Mouse (Mus musculus): ENCODE measurements around the gene Srf. TPM values are rescaled to one million over a fixed set of nuclear protein-coding genes. Genes with fewer than 3 reads are reported as not detected.

Gene Srf
- polyA plus RNA-seq, 1 experiment from 2014 or later: 2.5 TPM

- Histone ChIP-seq H3K27me3 (replicated peaks) (no peaks in the 10 kb centered on the region), H3K9ac (replicated peaks) (no peak overlapping the region), H3K4me1 (no peaks in the 10 kb centered on the region), H3K4me3 (replicated peaks) (no peak overlapping the region), H3K9me3 (replicated peaks) (no peaks in the 10 kb centered on the region), H3K36me3 (peaks cover 32% of the 10 kb centered on the region), H3K4me2 (no peak overlapping the region), H3K27ac (replicated peaks) (no peak overlapping the region)
- 53% methylated on average over 11 of the region's 11 CpGs for WGBS
- ATAC-seq (ENCODE audit: low FRiP score): no peak
Measured at GRCm38 (mm10) chr17:46511059-46511710, 44.8 kb downstream of the Srf start.

DNA sequence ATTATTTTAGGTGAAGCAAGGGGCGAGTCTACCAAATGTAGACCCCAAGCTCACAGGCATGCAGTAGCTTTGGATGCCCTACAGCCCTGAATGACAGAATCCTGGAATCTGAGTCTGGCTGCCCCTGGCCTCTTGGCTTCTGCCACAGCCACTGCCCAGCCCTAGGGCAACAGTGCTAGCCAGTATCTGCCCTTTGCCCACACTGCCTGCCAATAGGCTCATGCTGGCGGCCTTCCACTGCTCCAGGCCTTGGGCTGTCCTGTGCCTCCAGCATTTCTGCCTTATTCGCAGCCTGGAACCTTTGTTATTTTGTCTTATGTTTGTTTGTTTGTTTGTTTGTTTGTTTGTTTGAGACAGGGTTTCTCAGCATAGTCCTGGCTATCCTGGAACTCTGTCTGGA lies 50.4 kb downstream of the Srf start:
- no peaks in the 10 kb centered on the region for H3K4me1 ChIP-seq
- H3K27ac ChIP-seq (replicated peaks): no peak overlapping the region
- no peak overlapping the region for H3K4me3 ChIP-seq (replicated peaks)
- ATAC-seq (ENCODE audit: low FRiP score): no peak
- H3K9ac ChIP-seq (replicated peaks): no peak overlapping the region
- WGBS: 94% methylated on average over 3 of the region's 3 CpGs
- peaks cover 51% of the 10 kb centered on the region for H3K36me3 ChIP-seq
- no peak overlapping the region for H3K4me2 ChIP-seq
- H3K9me3 ChIP-seq (replicated peaks): no peaks in the 10 kb centered on the region
- H3K27me3 ChIP-seq (replicated peaks): no peaks in the 10 kb centered on the region

DNA sequence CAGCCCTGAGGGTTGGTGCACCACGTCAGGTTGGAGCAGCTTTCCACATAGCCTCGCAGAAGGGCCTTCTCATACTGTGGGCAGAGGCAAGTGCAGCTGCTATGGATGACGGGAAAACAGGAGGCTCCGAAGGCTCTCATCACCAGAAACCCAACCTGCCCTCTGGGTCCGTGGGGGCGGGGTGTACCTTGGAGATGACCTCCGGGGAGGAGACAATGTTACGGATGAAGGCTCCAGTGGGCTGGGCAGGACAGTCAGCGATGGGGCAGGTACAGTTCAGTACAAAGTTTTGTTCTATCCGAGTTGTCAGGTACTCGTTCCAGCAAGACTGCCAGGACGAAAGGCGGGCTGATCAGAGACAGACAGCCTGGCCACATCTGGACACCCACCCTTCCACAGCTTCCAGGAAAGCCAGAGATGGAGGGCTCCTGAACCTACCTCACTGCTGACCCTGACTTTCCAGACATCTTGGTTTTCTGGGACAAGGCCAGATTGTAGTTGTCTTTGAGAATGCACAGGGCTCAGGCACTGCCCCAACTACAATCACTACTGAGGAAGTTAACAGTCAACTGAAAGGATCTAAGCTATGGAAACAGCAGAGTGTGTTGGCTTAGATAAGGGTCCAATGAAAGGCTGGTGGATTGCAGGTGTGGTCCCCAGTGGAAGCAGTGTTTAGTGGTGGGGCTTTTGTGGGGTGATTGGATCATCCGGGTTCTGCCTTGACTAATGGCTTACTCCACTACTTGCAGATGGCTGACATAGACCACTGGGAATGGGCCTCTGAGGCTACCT lies 51.9 kb downstream of the Srf start:
- WGBS: 83% methylated on average over 14 of the region's 14 CpGs
- Histone ChIP-seq H3K36me3 (peaks cover 51% of the 10 kb centered on the region), H3K4me2 (no peak overlapping the region), H3K27me3 (replicated peaks) (no peaks in the 10 kb centered on the region), H3K9ac (replicated peaks) (no peak overlapping the region), H3K9me3 (replicated peaks) (no peaks in the 10 kb centered on the region), H3K27ac (replicated peaks) (no peak overlapping the region), H3K4me1 (no peaks in the 10 kb centered on the region), H3K4me3 (replicated peaks) (no peak overlapping the region)
- ATAC-seq (ENCODE audit: low FRiP score): no peak

DNA sequence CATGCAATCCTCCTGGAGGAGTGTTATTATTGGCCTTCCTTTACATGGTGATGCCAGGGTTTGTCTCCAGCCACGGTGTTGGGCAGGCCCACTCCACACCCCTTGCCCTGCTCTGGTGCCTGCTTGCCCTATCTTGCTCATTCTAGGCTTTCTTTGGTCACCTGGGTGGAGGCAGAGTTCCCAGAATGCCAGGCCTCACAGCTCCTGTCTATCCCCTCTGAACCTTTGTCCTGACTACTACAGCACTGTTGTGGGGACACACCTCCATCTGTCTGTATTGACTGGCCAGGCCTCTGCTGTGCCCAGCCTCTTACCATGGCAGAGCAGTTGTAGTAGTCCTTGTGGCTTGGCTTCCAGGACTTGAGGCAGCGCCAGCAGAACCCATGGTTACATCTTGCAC lies 53.2 kb downstream of the Srf start:
- no peak overlapping the region for H3K9ac ChIP-seq (replicated peaks)
- H3K4me2 ChIP-seq: no peak overlapping the region
- H3K4me1 ChIP-seq: no peaks in the 10 kb centered on the region
- ATAC-seq (ENCODE audit: low FRiP score): no peak
- 88% methylated on average over 2 of the region's 2 CpGs for WGBS
- H3K9me3 ChIP-seq (replicated peaks): no peaks in the 10 kb centered on the region
- peaks cover 40% of the 10 kb centered on the region for H3K36me3 ChIP-seq
- H3K4me3 ChIP-seq (replicated peaks): no peak overlapping the region
- no peak overlapping the region for H3K27ac ChIP-seq (replicated peaks)
- H3K27me3 ChIP-seq (replicated peaks): no peaks in the 10 kb centered on the region

Small RNA genes within 50 kb of the gene (microRNA-seq; reads per million reads assigned to microRNA genes)
- gene Mir6976: not detected

Other genes with a start within 250 kb of the Srf start
- gene Abcc10, start 227.8 kb downstream of the Srf start, polyA plus RNA-seq (2015; fragmentation: Nextera tagmentation; extraction: Ambion mirVana): 9.3 TPM in 2 replicates
- 19.0 and 19.9 TPM in 2 replicates for gene Zfp318, start 172.4 kb downstream of the Srf start, polyA plus RNA-seq (2015; fragmentation: Nextera tagmentation; extraction: Ambion mirVana)
- 2.7 and 43.4 TPM in 2 replicates for gene Crip3, start 127.2 kb downstream of the Srf start, polyA plus RNA-seq (2015; fragmentation: Nextera tagmentation; extraction: Ambion mirVana)
- gene Slc22a7, start 117.7 kb downstream of the Srf start, polyA plus RNA-seq (2015; fragmentation: Nextera tagmentation; extraction: Ambion mirVana): 1.3 TPM in 1 of 2 replicates, not detected in the other
- gene Ttbk1, start 68.5 kb downstream of the Srf start, polyA plus RNA-seq (2015; fragmentation: Nextera tagmentation; extraction: Ambion mirVana): 5.5 and 7.8 TPM in 2 replicates
- 13.6 and 22.7 TPM in 2 replicates for gene Dnph1, start 59.5 kb downstream of the Srf start, polyA plus RNA-seq (2015; fragmentation: Nextera tagmentation; extraction: Ambion mirVana)
- gene Cul9, start 9.8 kb downstream of the Srf start, polyA plus RNA-seq (2015; fragmentation: Nextera tagmentation; extraction: Ambion mirVana): 17.3 and 22.6 TPM in 2 replicates
- gene Ptk7, start 73.3 kb upstream of the Srf start, polyA plus RNA-seq (2015; fragmentation: Nextera tagmentation; extraction: Ambion mirVana): 29.3 and 41.7 TPM in 2 replicates
- gene Klc4, start 89.8 kb upstream of the Srf start, polyA plus RNA-seq (2015; fragmentation: Nextera tagmentation; extraction: Ambion mirVana): 31.8 and 32.3 TPM in 2 replicates
- gene Mrpl2, start 90.1 kb upstream of the Srf start, polyA plus RNA-seq (2015; fragmentation: Nextera tagmentation; extraction: Ambion mirVana): 64.9 and 80.5 TPM in 2 replicates
- 37.1 and 40.1 TPM in 2 replicates for gene Cul7, start 94.2 kb upstream of the Srf start, polyA plus RNA-seq (2015; fragmentation: Nextera tagmentation; extraction: Ambion mirVana)
- 53.5 and 59.1 TPM in 2 replicates for gene Rrp36, start 118.2 kb upstream of the Srf start, polyA plus RNA-seq (2015; fragmentation: Nextera tagmentation; extraction: Ambion mirVana)
- 275 and 308 TPM in 2 replicates for gene Mea1, start 122.6 kb upstream of the Srf start, polyA plus RNA-seq (2015; fragmentation: Nextera tagmentation; extraction: Ambion mirVana)
- gene Klhdc3, start 124.7 kb upstream of the Srf start, polyA plus RNA-seq (2015; fragmentation: Nextera tagmentation; extraction: Ambion mirVana): 166 TPM in 2 replicates
- gene Ppp2r5d, start 148.9 kb upstream of the Srf start, polyA plus RNA-seq (2015; fragmentation: Nextera tagmentation; extraction: Ambion mirVana): 89.1 and 93.2 TPM in 2 replicates
- 27.8 and 28.3 TPM in 2 replicates for gene Pex6, start 155.3 kb upstream of the Srf start, polyA plus RNA-seq (2015; fragmentation: Nextera tagmentation; extraction: Ambion mirVana)
- gene Gnmt, start 173.0 kb upstream of the Srf start, polyA plus RNA-seq (2015; fragmentation: Nextera tagmentation; extraction: Ambion mirVana): 1.7 and 1.9 TPM in 2 replicates
- 72.2 and 76.1 TPM in 2 replicates for gene Cnpy3, start 196.0 kb upstream of the Srf start, polyA plus RNA-seq (2015; fragmentation: Nextera tagmentation; extraction: Ambion mirVana)
- gene Ptcra, start 207.5 kb upstream of the Srf start, polyA plus RNA-seq (2015; fragmentation: Nextera tagmentation; extraction: Ambion mirVana): 0.19 and 43.5 TPM in 2 replicates
- 53.8 and 56.8 TPM in 2 replicates for gene 2310039H08Rik, start 216.5 kb upstream of the Srf start, polyA plus RNA-seq (2015; fragmentation: Nextera tagmentation; extraction: Ambion mirVana)
- gene Rpl7l1, start 226.5 kb upstream of the Srf start, polyA plus RNA-seq (2015; fragmentation: Nextera tagmentation; extraction: Ambion mirVana): 77.2 and 88.4 TPM in 2 replicates